Mouse (Mus musculus) thymus, postnatal 25 days (tissue): ENCODE measurements around the gene Dcaf1.

Experiments
- DNase-seq: peaks from one replicate; pipeline ENCODE4 v3.0.0; 2022

Gene Dcaf1

DNA sequence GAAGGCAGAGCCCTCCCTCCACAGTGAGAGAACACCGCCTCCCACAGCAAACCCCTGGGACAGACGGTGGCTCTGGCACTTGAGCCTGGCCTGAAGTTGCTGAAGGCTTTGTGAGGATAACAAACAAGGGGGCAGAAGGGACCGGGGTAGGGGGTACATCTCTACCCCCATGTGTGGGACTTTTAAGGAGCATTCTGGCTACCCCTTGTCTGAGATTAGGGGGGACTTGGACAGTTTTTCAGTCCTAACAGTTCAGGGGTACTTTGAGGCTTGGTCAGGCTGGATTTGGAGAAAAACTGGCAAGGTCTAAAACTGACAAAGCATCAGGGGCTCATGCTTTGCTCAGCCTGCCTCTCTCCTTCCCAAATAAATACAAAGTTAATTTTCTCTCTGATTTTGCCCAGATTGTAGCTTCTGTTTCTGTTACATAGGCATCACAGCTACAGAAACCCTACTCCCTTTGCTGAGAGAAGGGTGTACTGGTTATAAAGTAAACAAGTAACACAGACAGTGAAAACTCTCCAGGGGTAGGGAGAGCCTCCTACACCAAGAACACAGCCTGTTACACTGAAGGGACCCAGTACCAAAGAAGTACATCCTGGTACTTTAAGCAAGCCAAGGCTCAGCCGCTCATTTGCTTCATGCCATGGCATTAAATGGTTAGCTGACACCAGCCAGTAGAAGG, 59.5 kb downstream of the Dcaf1 start:
- no peak for DNase-seq

DNA sequence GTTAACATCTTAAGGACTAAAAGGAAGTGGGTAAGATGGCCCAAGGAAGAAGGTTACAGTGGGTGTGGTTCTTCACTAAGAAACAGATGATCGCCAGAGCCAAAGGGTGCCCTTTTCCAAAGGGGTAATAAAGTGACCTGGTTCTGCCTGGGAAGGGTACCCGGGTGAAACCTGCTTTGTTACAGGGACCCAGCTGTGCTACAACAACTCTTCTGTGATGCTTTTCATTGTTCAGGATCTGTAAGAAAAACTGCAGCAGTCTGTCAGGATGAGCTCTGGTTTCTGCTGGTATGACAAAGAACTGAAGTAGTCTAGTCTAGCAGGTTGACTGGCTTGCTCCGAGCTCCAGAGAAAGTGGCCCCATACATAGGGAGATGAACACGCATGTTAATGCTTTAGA, 60.5 kb downstream of the Dcaf1 start:
- DNase-seq, result no peak

DNA sequence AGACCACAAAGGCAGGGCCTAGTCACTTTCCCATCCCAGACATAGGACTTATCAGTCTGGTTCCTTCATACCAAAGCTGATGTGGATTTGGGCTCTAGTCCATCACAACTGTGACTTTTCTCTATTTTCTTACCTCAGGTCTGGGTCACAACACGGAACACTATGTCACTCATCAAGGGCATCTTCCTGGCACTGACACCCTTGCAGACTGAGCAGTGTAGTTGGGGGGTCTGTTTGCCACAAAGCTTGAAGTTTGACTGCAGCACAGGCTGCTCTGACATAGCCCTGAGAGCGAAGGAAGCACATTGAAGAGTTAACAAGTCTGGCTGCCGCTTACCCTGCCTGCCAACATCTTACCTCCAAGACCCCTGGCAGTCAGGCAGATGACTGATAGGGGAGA, 61.4 kb downstream of the Dcaf1 start:
- DNase-seq, result no peak

DNA sequence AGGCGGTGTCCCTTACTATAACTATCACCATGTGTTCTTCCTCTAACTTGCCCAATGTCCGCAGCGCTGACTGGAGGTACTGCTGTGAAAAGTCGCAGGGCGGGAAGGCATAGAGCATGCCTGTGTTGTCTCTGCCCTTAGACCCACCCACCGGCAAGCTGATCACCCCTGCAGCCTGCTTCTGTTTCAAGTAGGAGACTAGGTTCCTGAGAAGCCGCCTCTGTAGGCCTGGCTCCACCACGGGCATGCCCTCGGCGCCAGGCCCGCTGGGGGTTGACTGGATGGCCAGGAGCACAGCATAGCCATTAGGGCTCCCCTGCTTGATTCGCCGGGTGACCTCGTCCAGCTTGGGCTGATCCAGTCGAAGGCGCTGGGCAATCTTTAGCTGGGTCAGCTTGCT, 62.6 kb downstream of the Dcaf1 start:
- no peak for DNase-seq

DNA sequence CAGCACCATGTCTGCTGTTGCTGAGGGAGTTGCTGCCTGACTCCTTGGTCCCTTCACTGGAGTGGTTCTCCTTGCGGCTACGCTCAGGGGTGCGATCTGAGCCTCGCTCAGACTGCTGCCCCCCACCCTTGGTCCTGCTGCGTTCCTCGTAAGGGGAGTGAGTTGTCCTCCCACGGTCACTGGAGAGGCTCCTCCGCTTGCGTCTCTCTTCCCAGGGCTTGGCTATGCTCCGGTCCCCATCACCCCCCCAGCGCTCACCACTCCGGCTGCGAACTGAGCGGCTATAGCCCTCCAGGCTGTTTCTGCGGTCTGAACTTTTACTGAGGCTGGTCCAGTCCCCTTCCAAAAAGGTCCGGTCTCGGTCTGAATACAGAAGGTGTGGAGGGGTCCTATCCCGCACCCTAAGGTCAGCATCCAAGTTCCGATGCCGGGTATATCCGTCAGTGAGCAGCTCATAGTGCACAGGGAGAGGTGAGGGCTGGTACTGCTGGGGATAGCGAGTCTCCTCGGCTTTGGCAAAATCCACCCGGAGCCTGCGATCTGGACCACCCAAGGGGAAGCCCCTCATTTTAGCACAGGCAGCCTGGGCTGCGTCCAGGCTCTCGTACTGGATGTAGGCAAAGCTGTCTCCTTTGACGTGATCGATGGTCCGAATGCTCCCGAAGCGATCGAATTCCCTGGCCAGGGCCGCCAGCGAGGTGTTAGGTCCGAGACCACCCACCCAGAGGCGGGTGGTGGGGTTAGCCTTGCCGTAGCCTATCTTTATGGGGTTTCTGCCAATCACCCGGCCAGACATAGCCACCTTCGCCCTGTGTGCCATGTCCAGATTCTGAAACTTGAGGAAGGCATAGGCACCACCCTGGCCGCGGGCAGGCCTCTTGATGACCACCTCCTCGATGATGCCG, 63.6 kb downstream of the Dcaf1 start:
- no peak for DNase-seq

DNA sequence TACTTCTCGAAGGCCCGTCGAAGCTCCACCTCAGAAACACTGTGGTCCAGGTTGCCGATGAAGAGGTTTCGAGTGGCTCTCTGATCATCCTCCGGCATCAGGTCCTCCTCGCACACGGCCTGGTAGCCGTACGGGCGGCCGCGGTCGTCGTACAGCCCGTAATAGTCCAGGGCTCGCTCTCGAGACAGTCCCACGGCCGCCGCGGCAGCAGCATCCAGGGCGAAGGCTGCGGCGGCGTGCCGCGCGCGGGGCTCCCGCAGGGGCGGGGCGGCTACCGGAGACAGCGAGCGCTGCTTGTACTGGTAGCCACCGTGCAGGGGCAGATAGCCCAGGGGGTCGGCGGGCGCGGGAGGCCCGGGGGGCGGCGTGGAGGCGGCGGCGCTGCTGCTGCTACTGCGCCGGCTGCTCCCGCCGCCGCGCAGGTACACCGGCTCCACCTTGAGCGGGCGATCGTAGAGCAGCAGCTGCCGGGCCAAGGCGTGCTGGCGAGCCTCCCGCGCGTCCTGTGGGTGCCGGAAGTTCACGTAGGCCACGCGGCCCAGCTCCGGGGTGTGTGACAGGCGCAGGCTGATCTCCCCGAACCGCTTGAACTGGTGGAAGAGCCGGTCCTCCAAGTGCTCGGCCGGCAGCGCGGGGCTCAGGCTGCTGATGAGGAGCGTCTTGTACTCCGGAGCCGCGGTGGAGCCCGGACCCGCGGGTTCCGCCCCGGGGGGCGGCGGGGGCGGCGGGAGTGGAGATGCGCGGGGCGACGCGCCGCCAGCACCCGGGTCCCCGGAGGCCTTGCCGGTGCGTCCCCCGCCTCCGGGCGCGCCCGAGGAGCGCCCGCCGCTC, 64.4 kb downstream of the Dcaf1 start:
- peak; percentile 71 for DNase-seq

DNA sequence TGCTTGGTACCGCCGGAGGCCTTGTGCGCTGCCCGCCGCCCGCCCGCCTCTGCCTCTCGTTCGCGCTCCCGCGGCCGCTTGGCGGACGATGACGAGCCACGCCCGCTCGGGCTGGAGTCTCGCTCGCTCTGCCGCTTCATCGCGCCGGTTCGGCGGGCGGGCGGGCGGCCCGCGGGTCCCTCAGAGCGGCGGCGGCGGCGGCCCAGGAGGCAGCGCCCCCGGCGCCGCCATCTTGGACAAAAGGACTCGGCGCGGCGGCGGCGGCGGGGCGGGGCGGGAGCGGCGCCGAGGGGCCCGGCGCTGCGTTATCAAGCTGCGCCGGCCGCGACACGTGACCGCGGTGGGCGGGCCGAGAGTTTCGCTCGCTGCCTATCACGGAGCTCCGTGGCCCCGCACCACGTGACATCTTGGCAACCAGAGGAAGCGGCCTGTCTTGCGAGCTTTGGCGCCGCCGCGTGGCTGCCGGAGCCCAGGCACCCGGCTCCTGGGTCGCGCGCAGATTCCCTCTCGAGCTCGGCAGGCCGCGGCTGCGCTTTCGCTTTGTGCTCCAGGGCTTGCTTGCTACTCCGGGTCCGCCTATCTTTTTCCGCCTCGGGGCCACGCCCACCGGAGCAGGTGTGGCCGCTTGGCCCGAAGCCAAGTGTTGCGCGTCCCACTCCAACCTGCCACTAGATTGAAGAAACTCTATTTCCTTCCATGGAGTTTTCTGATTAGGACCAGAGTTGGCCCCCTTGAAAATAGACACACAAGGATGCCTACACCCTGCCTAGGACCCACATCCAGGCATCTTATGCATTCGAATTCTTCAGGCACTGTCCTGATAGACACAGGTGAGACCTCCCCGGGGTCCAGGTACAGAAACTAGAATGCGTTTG, 65.4 kb downstream of the Dcaf1 start, which contains the start of gene Rbm15b:
Rbm15b (minus strand) TSS at position 601 of the 875 bp plus-strand sequence.
- peak; percentile 99 for DNase-seq

DNA sequence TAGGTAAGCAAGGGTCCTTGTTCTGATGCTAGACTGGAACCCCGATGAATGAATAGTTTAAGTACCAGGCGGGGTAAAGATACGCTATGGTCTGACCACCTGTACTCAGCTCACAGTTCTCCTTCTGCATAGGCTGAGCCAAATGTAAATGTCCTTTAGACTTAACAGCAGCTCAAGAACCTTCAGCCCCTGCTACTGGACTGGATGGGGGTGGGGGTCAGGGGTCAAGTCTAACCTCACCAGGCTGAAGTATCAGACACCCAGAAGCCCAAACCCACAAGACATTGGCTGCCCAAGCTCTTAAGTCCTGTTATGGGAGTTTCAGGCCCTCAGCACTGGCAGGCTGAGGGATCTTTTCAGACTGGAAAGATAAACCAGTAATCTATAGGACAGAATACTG, 66.7 kb downstream of the Dcaf1 start:
- no peak for DNase-seq

DNA sequence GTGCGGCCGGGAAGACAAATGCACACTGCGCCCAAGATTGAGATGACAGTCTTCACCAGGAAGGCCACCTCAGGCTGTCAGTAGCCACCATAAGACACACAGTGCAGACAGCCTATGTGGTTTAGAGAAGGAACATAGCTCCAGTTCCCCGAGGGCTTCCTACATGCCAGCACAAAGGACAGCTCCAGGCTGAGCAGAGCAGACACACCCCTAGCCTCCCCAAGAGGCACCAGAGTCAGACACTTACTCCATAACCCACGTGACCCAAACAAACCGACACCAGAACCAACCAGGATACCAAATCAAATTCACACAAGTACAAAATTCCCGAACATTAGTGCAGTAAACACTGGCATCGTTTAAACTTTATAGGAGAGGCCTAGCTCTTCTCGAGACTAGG, 67.6 kb downstream of the Dcaf1 start:
- no peak for DNase-seq

DNA sequence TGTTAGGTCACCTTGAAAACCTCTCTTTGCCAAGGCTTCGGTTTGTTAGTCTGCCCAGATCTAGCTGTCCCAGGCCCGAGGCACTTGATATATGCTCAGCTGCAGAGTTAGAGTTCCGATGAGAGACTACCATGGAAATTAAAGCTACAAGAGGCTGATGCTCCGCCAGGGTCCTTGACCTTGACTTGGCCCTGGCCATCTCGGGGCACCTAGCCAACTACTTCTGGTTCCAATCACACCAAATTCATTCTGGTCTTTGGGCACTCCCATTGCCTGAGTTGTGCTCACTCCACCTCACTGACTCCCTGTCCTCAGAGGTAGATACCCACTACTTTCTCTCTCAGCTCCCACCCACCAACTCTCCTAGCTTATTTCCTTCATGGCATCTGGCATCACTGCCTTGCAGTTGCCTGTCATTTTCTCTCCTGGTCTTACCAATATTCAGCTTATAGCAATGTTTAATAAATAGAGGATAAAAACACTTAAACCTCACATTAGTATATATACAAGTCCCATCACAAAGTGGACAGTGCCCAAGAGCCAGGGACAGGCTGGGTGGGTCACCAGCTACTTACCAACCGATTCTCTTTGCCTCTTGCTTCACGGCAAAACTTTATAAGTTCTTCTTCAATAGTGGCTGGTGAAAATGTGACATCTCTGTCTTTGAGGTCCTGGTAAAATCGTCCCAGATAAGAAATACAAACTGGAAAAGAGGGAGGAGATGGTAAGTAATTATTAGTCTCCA, 69.0 kb downstream of the Dcaf1 start:
- no peak for DNase-seq

DNA sequence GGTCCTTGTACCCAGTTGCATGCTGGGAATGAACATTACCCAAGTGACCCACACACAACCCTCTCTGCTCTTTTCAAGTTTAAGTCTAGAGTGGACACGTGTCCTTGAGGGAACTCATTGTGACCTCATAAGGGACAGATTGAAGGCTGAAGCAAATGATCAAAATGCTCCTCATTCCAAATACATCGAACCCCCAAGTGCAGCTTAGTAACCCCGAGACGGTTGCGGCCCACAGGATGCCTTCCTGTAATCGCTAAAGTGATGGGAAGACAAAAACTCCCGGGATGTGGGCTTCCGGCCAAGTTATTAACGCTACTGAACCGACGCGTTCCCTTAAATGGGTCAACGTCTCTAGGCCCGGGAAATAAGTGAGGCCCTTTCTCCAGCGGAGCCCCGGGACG, 69.7 kb downstream of the Dcaf1 start:
- DNase-seq, result no peak

DNA sequence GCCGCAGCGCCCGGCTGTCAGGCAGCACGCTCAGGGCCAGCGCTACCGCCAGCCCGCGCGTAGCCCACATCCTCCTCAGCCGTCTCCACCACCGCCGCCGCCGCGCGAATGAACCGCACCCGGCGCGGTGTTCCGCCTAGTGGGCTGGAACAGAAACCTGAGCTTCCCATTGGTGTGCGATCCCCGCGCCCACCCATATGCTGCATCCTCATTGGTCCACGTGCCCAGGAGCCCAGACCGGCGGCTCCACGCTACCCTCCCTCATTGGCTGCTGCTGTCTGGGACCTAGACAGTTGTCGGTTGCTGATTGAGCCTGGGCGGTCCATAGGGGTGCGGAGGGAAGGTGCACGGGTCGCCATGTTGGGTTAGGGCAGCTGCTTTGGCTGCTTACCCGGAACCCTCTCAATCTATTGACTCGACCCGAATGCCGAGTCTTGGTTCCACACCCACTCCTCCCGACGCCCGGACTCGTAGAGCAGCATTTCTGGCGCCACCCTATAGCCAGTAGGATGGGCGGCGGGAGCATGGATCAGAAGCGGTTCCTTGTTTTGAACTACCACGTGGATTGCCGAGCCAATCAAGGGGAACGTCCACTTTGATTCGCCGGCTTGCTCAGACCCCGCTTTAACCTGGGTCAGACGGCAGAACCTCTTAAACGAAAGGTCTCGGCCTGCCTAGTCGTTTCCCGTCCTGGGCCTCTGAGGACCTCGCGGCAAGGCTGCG, 70.3 kb downstream of the Dcaf1 start, which contains the start of gene Manf:
Manf (minus strand) TSS at position 151 of the 723 bp plus-strand sequence.
- peak; percentile 96 for DNase-seq

DNA sequence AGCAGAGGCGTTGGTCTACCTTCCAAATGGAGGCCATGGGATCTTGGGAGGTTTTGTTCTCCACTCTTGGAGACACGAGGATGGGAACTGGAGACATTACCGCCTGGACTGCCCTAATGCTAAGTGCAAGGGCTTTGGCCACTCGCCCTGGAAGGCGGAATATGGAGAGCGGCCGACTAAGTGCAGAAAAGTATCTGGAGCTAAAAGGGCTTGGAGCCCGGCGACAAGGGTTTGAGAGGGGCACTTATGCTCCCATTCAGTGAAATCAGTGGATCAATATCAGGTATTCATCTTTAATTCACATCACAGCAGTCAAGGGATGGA, 70.8 kb downstream of the Dcaf1 start:
- DNase-seq, result no peak

DNA sequence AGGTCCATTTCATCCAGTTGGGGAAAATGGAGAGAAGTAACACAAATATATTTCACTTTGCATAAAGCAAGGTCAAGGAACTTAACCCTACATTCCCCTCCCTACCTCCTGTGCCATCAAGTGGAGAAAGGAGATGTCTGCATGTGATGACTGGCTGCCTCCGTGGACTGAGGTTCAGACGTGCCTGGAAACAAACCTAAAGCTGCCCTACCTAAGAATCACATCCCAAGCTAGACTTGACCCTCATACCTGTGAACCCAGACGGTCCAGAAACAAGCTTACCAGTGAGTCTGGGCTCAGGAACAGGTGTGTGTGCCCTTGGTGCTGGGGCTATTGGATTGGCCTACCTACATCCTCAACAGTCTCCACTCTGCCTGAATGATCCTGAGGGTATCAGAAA, 71.7 kb downstream of the Dcaf1 start:
- no peak for DNase-seq

DNA sequence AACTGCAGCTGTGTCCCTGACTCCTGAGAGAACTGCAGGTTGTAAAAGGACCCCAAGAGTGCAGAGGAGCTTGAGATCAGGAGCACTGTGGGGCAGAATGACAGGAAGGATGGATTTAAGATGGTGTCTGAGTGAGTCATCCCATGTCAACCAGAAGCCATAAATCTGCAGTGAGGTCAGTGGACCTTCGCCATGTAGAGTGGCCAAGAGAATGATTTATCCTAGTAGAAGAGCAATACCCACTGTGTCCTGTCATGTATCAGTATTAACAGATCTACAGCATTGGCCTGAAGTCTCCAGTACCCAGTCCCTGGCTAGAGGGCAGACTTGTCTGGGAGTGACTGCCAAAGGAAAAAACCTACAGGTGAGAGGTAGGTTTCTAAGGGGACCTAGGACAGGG, 77.2 kb downstream of the Dcaf1 start:
- DNase-seq, result no peak

DNA sequence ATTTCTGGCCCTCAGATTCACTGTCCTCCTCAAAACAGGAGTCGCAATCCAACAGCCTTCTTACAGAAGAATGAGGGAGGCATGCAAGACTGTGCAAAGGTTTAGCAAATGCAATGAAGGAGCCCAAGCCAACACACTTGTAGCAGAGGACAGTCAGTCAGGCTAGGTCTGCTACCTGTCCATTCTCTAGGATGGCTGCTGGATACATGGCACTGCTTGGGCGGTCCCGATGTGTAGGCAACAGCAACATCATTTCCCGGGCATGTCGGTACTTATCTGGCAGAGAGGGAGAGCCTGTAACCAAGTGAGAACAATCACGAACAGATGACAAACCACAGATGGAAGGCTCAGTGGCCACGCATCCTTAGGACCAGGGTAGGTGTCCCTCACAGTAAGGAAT, 79.9 kb downstream of the Dcaf1 start:
- DNase-seq, result no peak

DNA sequence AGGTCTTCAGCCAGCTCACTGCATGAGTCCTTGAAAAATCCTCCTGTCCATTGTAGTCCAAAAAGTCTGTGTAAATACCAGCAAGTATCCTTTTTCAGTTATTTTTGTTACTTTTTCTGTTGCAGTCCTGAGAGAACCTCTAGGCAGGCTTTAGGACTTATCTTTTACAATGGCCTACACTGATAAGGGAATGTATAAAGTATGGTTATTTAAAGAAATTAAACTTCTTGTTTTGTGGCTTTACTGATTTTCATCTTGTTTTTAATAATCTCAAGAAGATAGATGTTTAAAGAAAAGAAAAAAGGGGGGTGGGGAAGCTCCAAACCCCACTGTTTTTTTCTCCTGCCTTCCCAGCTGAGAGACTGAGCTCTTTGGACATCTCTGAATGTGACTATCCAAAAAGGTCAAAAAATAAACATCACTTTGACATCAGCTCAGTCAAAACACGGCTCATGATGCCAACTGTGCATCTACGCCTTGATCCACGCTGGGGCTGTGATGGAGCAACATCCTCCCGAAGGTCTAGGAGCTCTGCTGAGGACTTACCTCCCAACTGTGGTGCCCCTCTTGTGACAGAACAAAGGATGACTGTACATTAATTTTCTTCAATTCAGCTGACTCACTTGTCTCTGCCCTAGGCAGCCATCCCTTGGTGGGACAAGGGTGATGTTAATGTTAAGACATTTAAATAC, 81.6 kb downstream of the Dcaf1 start:
- no peak for DNase-seq

DNA sequence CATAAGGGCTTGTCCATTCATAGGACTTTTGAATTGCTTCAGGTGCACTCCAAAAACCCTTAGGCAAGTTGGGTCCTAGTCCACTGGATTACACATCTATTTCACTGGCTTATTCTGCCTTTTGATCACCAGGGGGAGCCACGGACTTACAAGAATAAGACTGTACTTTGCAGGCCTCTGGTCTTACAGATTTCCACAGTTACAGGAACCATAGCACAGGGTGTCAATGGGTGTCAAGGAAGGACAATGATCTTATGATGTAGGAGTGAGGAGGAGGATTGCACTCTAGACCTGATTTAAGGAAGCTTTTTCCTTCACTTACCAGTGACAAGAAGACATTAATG, 82.1 kb downstream of the Dcaf1 start:
- DNase-seq, result no peak

DNA sequence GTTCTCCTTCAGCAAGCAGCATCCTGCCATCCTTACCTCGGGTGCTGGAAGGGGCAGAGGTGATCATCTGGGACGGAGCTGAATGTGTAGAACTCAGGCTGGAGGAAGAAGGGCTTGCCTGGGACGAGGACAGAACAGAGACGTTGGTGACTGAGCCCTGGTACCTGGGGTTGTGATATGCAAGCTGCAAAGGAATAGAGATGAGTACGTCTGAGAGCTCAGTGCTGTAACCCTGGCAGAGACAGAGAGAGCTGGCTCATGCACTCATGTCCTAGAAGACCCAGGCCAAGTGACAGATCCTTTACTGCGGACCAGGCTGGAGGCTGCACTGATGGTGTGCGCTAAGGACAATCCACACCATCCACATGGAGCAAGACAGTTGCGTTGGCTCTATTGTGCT, 84.9 kb downstream of the Dcaf1 start:
- no peak for DNase-seq

DNA sequence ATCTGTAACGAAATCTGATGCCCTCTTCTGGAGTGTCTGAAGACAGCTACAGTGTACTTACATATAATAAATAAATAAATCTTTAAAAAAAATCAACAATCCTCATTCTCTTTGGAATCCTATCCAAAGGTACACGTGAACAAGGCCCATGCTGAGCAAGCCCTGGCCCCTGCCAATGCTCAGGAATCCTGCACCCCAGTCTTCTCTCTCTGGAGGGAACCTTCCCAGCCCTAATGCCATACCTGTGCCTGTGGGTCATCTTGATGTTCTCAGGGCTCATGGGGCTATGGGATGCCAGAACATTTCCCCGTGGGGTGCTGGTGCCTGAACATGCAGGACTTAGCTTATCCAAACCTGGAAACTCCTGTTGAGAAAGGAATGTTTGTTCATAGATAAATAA, 86.5 kb downstream of the Dcaf1 start:
- DNase-seq, result no peak

DNA sequence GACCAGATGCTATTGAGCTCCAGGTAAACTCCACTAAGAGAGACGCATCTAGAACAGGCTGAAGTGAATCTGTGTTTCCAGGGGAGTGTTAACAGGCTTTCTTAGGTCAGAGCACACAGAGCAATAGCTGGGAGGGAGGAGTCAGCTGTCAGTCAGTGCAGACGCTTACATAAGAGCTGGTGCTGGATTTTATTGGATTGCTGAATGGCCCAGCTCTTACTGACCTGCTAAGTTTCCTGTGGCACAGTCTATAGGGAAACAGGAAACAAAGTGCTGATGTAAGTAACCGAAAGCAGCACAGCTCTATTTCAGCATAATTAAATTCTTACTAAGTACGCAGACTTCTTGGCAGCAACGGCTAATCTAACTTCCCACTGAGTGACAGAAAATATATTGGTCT, 87.0 kb downstream of the Dcaf1 start:
- no peak for DNase-seq
